Mouse (Mus musculus) spleen, adult 2 months (tissue): ENCODE data around the gene Fat3.

Experiments used
- CTCF ChIP-seq: fragments of 200-500 bp; IDR thresholded peaks from 2 replicates; pipeline ENCODE4 v1.5.1; 2011; ENCODE audit warnings: mild to moderate bottlenecking, inconsistent platforms; ENCODE audit not compliant: insufficient read depth, insufficient read length, insufficient replicate concordance; ENCODE audit errors: extremely low read depth
- POLR2A ChIP-seq: fragments of 200-500 bp; IDR thresholded peaks from 2 replicates; pipeline ENCODE4 v1.6.1; 2011; ENCODE audit warnings: low read depth, low read length, inconsistent platforms

- TF ChIP-seq POLR2A = no peak
- TF ChIP-seq CTCF = no peak
These were observed 11.4 kb downstream of the Fat3 start for GRCm38 (mm10) chr9:16489661-16490060.
